Comparison of ENCODE assay signal across 18 mouse cellular contexts in the genomic region with DNA sequence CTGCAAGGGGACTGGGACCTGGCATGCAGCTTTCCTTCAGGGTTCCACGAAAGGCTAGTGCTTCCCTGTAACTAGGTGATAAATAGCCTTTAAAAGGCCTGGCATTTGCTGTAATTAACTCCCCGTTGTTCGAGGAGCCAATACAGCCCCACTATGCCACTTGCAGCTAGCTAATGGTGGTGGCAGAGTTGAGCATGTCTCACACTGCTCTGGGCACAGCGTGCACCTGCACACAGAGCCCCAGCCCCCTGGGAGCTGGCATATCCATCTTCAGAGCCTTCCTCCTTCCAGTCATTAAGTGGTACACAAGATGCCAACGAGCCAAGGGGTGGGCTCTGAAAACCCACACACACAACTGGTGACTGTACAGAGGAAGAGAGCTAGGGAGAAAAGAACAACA. TPM values are rescaled to one million over a fixed set of nuclear protein-coding genes. Genes with fewer than 3 reads are reported as not detected.
A peak's percentile ranks its signal among the peaks of the same experiment; 100 is the strongest.
DNase-seq lines count a peak whose midpoint lies in the region; ATAC-seq and TF ChIP-seq lines count a peak whose summit lies in the region.
"Had no signal": no experiment of that assay in that cellular context is flagged by ENCODE, and none has a peak within 500 bp of the region (broad histone marks: within the 10 kb centered on the region; RNA-seq: fewer than 3 reads in every experiment).

No protein-coding gene starts in this region.

- 34% methylated on average over 5 of the region's 5 CpGs for WGBS in forebrain, embryonic 13.5 days
- 31% methylated on average over 5 of the region's 5 CpGs for WGBS in hindbrain, embryonic 14.5 days
- 61% methylated on average over 5 of the region's 5 CpGs for WGBS in midbrain, embryonic 15.5 days
- 64% methylated on average over 5 of the region's 5 CpGs for WGBS in lung, postnatal 0 days

- no peak for TF ChIP-seq CTCF in lung, postnatal 0 days (IDR thresholded peaks at IDR 0.05)

- peak overlapping the region; percentile 45 for H3K27ac ChIP-seq in forebrain, embryonic 13.5 days
- H3K27ac ChIP-seq in hindbrain, embryonic 14.5 days = peak overlapping the region; percentile 51
- H3K27ac ChIP-seq in midbrain, embryonic 15.5 days = peak overlapping the region; percentile 67
- H3K27ac ChIP-seq in lung, postnatal 0 days (ENCODE audit: low read length) = no peak overlapping the region
- H3K27ac ChIP-seq: limb, embryonic 12.5 days; liver, embryonic 15.5 days had no signal

- H3K36me3 ChIP-seq in forebrain, embryonic 13.5 days (ENCODE audit: poor library complexity, severe bottlenecking) = peaks cover 26% of the 10 kb centered on the region; the same call in 1 of the 2 replicates
- H3K36me3 ChIP-seq in hindbrain, embryonic 14.5 days (replicated peaks; ENCODE audit: control insufficient read depth, insufficient read depth) = peaks cover 51% of the 10 kb centered on the region
- H3K36me3 ChIP-seq in midbrain, embryonic 15.5 days (replicated peaks) = peaks cover 15% of the 10 kb centered on the region; the same call in 1 of the 2 replicates
- no peaks in the 10 kb centered on the region for H3K36me3 ChIP-seq in lung, postnatal 0 days (ENCODE audit: insufficient read depth, low read length)
- H3K36me3 ChIP-seq: limb, embryonic 12.5 days; liver, embryonic 15.5 days had no signal

- H3K9ac ChIP-seq in forebrain, embryonic 13.5 days = 0 out of 2 replicates have a peak overlapping the region, but pooled peaks have one; percentile 35
- H3K9ac ChIP-seq in hindbrain, embryonic 14.5 days = no peak overlapping the region
- H3K9ac ChIP-seq in midbrain, embryonic 15.5 days = no peak overlapping the region
- H3K9ac ChIP-seq in lung, postnatal 0 days (replicated peaks; ENCODE audit: low read depth) = no peak overlapping the region
- H3K9ac ChIP-seq: limb, embryonic 12.5 days; liver, embryonic 15.5 days had no signal

- no peak overlapping the region for H3K4me2 ChIP-seq in forebrain, embryonic 13.5 days
- no peak overlapping the region for H3K4me2 ChIP-seq in hindbrain, embryonic 14.5 days (replicated peaks)
- H3K4me2 ChIP-seq in midbrain, embryonic 15.5 days = no peak overlapping the region
- no peak overlapping the region for H3K4me2 ChIP-seq in lung, postnatal 0 days (replicated peaks; ENCODE audit: low read depth, low read length)
- H3K4me2 ChIP-seq: limb, embryonic 12.5 days; liver, embryonic 15.5 days had no signal

- no peak for ATAC-seq in forebrain, embryonic 13.5 days
- ATAC-seq in hindbrain, embryonic 14.5 days (ENCODE audit: low FRiP score) = peak; percentile 31; the same call in 1 of the 2 replicates
- ATAC-seq in midbrain, embryonic 15.5 days (replicated peaks) = no peak
- ATAC-seq in lung, postnatal 0 days = no peak

- H3K9me3 ChIP-seq in forebrain, embryonic 13.5 days (replicated peaks) = no peaks in the 10 kb centered on the region
- no peaks in the 10 kb centered on the region for H3K9me3 ChIP-seq in hindbrain, embryonic 14.5 days (ENCODE audit: control insufficient read depth, low read length)
- no peaks in the 10 kb centered on the region for H3K9me3 ChIP-seq in midbrain, embryonic 15.5 days
- H3K9me3 ChIP-seq in lung, postnatal 0 days (ENCODE audit: low read length) = no peaks in the 10 kb centered on the region
- H3K9me3 ChIP-seq: limb, embryonic 12.5 days; liver, embryonic 15.5 days had no signal

- peaks cover 41% of the 10 kb centered on the region for H3K4me1 ChIP-seq in forebrain, embryonic 13.5 days
- H3K4me1 ChIP-seq in hindbrain, embryonic 14.5 days (replicated peaks; ENCODE audit: control insufficient read depth, insufficient read depth, low read length) = peaks cover 34% of the 10 kb centered on the region
- peaks cover 38% of the 10 kb centered on the region for H3K4me1 ChIP-seq in midbrain, embryonic 15.5 days
- H3K4me1 ChIP-seq in lung, postnatal 0 days (ENCODE audit: insufficient read depth, low read depth, low read length) = no peaks in the 10 kb centered on the region
- H3K4me1 ChIP-seq: liver, embryonic 15.5 days had no signal

- peak; percentile 44 for DNase-seq in brain, adult 2 months (ENCODE audit: low read depth, low spot score)
- peak; percentile 27 for DNase-seq in hindbrain, embryonic 14.5 days (ENCODE audit: low spot score)
- no peak for DNase-seq in frontal cortex, postnatal 14 days (ENCODE audit: low spot score in 2 of 2)
- DNase-seq in left cerebral cortex, adult 11 months (ENCODE audit: low spot score) = no peak
- DNase-seq in lung, postnatal 0 days (ENCODE audit: low spot score) = no peak
- DNase-seq in spleen, adult 12 weeks (ENCODE audit: low spot score) = no peak
- DNase-seq: B cell, adult 2 months; cerebellum, adult 8-10 months; kidney, adult 8-10 months; lung, postnatal 14 days; right cerebral cortex, postnatal 14 days; thymus, adult 18-20 months had no signal

- H3K27me3 ChIP-seq in forebrain, embryonic 13.5 days = no peaks in the 10 kb centered on the region
- no peaks in the 10 kb centered on the region for H3K27me3 ChIP-seq in hindbrain, embryonic 14.5 days (ENCODE audit: control insufficient read depth, insufficient read depth, low read length)
- no peaks in the 10 kb centered on the region for H3K27me3 ChIP-seq in midbrain, embryonic 15.5 days (replicated peaks)
- H3K27me3 ChIP-seq in lung, postnatal 0 days (replicated peaks; ENCODE audit: insufficient read depth, low read length) = 0 out of 2 replicates have a peak, but pooled peaks cover 5% of the 10 kb centered on the region

- H3K4me3 ChIP-seq in forebrain, embryonic 13.5 days = no peak overlapping the region
- H3K4me3 ChIP-seq in hindbrain, embryonic 14.5 days (replicated peaks; ENCODE audit: low read length) = no peak overlapping the region
- H3K4me3 ChIP-seq in midbrain, embryonic 15.5 days = no peak overlapping the region
- H3K4me3 ChIP-seq in lung, postnatal 0 days (ENCODE audit: low read depth, low read length) = no peak overlapping the region
- H3K4me3 ChIP-seq: limb, embryonic 12.5 days; liver, embryonic 15.5 days had no signal

- no peak for TF ChIP-seq EP300 in lung, postnatal 0 days (IDR thresholded peaks at IDR 0.05)

RNA-seq across cellular contexts. Expression of a gene that starts 4.9 kb away (rescaled TPM):
- polyA plus RNA-seq in forebrain, embryonic 13.5 days (2015; fragmentation: Nextera tagmentation; extraction: Ambion mirVana) = 30.5 and 33.8 TPM in 2 replicates
- 63.1 and 66.8 TPM in 2 replicates for polyA plus RNA-seq in hindbrain, embryonic 14.5 days (2014; fragmentation: Nextera tagmentation; extraction: Ambion mirVana)
- 65.1 and 65.9 TPM in 2 replicates for polyA plus RNA-seq in midbrain, embryonic 15.5 days (2015; fragmentation: Nextera tagmentation; extraction: Ambion mirVana)
- 0.27 and 0.29 TPM in 2 replicates for polyA plus RNA-seq in lung, postnatal 0 days (2015; fragmentation: Nextera tagmentation; extraction: Ambion mirVana)

RNA-seq across cellular contexts. Expression of a gene that starts 45.9 kb away (rescaled TPM):
- not detected in 2 replicates for polyA plus RNA-seq in forebrain, embryonic 13.5 days (2015; fragmentation: Nextera tagmentation; extraction: Ambion mirVana)
- 1.7 and 3.2 TPM in 2 replicates for polyA plus RNA-seq in hindbrain, embryonic 14.5 days (2014; fragmentation: Nextera tagmentation; extraction: Ambion mirVana)
- polyA plus RNA-seq in midbrain, embryonic 15.5 days (2015; fragmentation: Nextera tagmentation; extraction: Ambion mirVana) = 0.26 TPM in 1 of 2 replicates, not detected in the other
- not detected in 2 replicates for polyA plus RNA-seq in lung, postnatal 0 days (2015; fragmentation: Nextera tagmentation; extraction: Ambion mirVana)
- polyA plus RNA-seq: gonadal fat pad, adult 2 months; heart, embryonic 14.5 days; limb, embryonic 12.5 days; liver, embryonic 15.5 days had no signal

RNA-seq across cellular contexts. Expression of a gene that starts 56.6 kb away (rescaled TPM):
- polyA plus RNA-seq in forebrain, embryonic 13.5 days (2015; fragmentation: Nextera tagmentation; extraction: Ambion mirVana) = 6.9 and 7.0 TPM in 2 replicates
- 31.5 and 33.7 TPM in 2 replicates for polyA plus RNA-seq in hindbrain, embryonic 14.5 days (2014; fragmentation: Nextera tagmentation; extraction: Ambion mirVana)
- 22.2 and 26.4 TPM in 2 replicates for polyA plus RNA-seq in midbrain, embryonic 15.5 days (2015; fragmentation: Nextera tagmentation; extraction: Ambion mirVana)
- 0.07 and 0.08 TPM in 2 replicates for polyA plus RNA-seq in lung, postnatal 0 days (2015; fragmentation: Nextera tagmentation; extraction: Ambion mirVana)

Comparison
In these comparisons a context has a peak if more than half of its experiments do, and no peak if none do; other contexts are left out.
1. DNase-seq: peak in brain, adult 2 months (single experiment) and hindbrain, embryonic 14.5 days (single experiment); none in frontal cortex, postnatal 14 days (0 of 2), left cerebral cortex, adult 11 months (single experiment), lung, postnatal 0 days (single experiment) and spleen, adult 12 weeks (single experiment).
2. RNA of a gene that starts 4.9 kb away (polyA plus RNA-seq): 65.1 to 65.9 TPM in midbrain, embryonic 15.5 days, 63.1 to 66.8 TPM in hindbrain, embryonic 14.5 days and 30.5 to 33.8 TPM in forebrain, embryonic 13.5 days; 0.27 to 0.29 TPM in lung, postnatal 0 days; every median in the first group is over 10 times any median in the second.